Mouse (Mus musculus): ENCODE data around the gene Bcl2l1.
A peak's percentile ranks its signal among the peaks of the same experiment; 100 is the strongest.

Bcl2l1 gene

DNA sequence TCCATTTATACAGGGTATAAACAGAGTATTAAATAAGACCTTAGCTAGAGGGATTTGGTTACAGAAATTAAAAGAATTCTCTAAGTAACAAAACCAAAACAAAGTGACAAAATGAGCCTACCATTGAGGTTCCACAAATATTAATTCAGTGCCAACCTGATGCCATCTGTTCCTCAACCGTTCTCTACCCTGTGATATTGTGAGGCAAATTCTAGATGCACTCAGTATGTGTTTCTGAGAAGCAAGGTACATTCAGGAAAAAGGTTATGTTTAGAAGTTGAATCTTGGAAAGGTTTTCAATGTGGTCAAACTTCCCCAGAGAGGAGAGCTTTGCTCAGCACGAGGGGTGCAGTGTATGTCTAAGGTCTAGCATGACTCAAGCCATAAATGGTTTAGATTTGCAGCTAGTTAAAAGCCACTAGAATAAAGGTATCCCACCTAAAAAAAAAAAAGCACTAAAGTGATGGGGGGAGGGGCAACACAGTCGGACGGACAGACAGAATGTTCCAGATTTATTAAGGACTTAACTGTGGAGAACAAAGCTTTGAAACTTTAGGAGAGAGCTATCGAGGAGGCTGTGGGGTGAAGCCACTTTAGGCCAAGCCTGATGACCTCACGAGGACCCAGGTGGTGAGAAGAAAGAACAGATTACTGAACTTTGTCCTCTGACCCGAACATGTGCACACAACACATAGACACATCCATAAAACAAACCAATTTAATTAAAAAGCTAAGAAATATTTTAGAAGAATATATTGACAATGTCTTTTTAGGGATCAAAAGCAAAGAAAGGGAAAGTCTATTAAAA, 31.4 kb downstream of the Bcl2l1 start:
- DNase-seq = no peak

DNA sequence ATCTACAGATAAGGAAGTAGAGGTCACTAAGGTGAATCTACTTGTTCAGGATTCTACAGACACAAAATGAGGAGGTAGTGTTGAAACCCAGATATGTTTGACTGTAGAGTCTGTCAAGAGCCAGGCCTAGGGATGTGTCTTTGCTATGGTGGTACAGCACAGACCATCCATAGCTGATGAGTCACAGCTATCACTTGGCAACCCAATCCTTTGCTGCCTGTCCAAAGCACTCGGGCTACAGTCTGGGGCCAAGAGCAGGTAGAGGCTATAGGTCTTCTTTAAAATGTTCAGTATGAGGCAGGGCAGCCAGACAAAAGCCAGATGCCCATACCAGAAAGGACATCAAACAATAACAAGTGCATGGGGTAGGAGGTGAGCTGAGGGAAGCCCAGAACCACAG, 33.9 kb downstream of the Bcl2l1 start:
- DNase-seq = no peak

DNA sequence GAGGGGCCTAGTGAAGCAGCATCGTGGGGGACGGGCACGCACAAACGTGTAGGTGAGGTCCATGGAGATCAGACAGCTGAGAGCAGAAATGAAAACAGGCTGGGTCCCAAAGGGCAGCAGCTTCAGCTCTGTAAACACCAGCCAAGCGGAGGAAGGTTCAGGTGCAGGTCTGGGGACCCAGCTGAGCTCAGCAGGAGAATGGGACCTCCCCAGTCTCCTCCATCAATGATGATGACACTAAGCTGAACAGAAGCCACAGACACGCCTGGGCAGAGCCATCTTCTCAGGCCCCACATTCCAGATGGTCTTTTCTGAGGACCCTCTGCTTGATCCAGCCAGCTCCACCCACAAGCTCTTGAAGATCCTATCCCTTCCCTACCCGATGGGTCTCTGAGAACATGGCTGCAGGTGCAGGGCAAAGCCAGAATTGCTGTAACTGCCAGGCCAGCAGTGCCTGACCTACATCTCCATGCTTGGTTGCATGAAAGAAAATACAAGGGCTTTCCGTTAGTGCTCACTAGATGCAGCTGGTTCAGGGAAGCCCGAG, 37.2 kb downstream of the Bcl2l1 start:
- peak; percentile 77 for DNase-seq

DNA sequence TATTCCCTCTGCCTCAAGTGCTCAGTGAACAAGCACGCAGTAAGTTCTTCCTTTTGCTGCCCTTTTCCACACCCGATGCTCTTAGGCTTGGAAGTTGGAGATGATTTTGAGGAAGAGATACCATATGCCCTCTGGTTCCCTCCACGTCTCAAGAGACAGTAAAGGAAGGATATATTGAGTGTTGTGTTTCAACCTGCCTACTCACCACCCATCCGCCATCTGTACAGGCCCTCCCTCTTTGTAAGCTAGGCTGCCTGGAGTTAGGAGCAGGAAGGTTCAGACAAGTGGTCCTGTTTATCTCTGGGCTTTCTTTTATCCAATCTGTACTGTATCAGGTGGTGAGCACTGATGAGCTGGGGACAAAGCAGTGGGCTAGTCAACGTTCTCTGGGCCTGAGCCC, 38.1 kb downstream of the Bcl2l1 start:
- no peak for DNase-seq

DNA sequence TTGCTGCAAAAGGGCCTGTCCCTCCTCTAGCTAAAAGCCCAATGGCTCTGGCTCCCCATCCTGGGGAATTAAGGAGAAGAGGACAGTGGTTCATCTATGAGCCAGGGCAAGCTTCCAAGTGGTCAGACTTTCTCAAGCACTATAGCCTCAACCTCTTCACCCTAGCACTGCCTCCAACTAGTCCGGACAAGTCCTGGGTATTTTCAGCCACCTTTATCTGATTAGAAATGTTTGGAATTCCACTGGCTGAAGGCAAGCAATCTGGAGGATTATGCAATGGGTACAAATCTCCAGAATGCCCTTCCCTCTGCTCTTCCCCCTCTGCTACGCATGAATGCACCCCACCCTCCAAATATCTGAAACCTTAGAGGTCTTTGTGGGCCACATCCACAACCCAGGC, 39.1 kb downstream of the Bcl2l1 start:
- DNase-seq = no peak

DNA sequence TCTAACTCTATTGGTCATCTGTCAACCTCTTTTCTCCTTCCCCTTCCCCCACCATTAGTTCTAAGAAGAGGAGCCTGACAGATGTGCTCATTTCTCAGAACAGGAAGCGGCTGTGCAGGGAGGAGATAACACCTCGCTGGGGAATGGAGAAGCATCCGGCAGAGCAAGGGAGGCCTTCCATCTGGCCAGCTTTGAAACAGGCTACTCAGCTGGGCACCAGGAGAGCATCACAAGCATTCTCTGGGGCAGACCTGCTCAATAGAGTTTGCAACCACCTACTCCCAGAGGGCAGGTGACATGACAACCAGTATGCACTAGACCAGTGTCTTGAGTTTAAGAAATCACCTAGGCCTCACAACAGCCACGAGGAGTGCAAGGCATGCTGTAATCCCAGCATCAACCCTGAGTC, 41.9 kb downstream of the Bcl2l1 start:
- no peak for DNase-seq

DNA sequence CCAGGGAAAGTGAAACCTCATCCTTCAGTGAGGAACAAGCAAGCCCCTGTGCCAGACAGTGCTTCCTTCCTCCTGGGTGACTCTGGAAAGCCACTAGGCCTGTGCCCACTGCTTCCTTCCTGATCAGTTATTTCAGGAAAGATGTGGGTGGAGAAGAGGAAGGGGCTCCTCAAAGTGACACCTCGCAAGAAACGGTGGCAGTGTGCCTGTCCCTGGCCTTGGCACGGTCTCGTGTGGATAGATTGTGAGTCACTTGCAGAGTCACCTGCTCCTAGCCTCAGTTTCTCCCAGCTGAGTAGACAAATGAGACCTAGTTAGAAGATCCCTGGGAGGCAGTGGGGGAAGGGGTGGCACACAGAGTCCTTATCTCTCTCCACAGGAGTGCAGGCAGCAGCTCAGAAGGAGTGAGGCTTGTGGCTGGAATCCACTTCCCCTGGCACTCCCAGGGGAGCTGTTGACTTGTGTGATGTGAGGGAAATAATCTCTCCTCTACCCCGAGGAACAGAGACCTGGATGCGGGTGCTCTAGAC, 42.6 kb downstream of the Bcl2l1 start:
- DNase-seq = no peak

DNA sequence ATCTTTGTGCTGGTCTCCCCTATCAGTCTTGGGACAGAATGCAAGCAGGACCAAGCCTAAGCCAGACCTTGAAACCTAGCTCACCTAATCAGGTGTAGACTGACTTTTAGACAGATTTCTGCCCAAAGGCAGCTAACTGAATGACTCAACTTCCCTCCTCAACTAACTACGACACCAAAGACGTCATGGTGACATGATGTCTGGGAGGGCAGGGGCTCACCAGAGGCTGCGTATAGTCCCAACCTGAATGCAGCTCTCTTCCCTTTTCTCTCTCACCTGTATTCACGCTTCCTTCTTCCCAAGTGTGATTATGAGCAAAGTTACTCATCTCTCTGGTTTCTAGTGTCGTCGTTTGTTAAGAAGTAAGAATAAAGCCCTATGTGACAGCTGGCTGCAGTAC, 44.0 kb downstream of the Bcl2l1 start:
- no peak for DNase-seq

DNA sequence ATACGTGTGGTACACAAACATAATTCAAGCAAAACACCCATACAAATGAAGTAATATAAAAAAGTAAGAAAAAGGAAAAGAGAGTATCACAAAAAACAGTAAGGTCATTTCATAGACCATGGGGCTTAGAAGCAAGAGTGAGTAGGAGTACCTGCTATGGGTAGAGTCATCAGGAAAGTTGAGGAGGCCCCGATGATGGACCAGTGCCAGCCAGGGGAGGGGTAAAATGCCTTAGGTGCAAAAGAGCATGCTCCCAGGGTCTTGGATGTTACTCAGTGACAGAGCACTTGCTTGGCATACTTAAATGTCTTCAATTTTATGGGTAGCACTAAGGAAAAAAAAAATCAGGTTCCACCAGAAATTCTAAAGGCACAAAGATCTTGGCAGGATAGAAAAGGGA, 44.4 kb downstream of the Bcl2l1 start:
- DNase-seq = no peak

DNA sequence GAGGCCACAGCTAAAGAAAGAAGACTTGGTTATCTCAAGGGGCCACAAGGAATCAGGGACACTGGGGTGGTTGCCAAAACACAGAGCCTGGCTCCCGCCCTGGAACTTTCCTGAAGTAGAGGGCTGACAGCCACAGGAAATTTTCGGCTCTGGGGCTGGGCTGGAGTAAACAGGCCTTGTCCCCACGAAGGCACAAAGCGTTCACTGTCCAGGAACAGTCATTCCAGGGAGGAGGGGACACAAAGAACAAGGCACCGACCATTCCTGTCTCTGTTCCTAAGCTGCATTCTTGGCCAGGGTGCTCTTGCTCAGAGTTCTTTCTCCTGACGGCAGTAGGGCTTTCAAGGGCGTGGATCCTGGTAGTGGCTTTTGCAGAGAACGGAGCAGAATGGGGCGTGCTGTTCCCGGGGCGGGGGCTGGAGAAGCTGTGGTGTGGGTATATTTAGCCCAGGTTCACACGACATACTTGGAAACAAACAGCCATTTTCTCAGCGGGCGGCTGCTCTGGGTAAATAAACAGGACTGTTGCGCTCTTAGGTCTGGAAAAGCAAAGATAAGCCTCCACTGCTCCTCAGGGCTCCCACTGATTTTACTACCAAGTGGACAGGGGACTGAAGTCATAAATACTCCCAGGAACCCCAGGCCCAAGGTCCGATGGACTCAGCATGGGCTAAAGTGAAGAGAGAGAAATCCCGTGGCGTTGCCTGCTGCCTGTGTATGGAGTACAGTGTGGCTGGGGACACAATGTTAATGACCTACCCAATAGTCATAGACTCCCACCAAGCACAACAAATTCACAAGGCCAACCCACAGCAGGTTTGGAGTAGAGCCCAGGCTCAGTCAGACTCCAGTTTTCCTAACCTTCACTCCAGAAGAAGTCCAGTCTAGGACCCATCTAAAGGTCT, 45.8 kb downstream of the Bcl2l1 start:
- no peak for DNase-seq

DNA sequence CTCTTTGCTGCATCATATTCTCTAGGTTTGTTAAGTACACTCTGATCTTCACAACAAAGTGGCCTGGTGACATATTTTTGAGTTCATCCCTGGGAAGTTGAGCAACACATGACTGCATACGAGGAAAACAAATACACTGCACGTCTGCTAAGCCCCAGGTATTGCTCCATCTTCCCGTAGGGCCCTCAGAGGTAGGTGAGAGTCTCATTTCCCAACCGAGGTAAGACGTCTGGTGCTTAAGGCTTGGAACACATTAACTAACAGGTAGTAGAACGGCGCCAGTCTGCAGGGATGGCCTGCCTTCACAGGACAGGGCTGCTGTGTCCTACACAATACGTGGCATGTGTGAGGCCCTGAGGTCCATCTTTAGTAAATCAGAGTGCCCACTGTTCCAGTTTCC, 46.9 kb downstream of the Bcl2l1 start:
- no peak for DNase-seq

DNA sequence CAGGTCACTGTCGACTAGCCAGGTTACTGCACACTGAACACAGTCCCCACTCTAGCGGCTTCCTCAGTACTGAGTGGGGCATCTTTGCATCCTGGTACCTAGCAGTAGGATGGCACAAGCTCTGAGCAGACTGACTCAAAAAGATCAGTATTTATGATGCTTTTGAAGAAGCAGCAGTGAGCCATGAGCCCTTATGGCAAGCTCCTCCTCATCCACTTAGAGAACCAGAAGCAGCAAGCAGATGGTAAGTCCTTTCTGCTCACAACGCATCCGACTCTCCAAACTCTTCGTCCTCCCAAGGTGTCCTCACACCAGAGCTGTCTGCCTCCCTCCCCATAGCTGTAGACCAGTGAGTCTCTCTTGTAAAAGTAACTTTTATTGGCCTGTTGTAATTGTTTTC, 48.3 kb downstream of the Bcl2l1 start:
- no peak for DNase-seq

DNA sequence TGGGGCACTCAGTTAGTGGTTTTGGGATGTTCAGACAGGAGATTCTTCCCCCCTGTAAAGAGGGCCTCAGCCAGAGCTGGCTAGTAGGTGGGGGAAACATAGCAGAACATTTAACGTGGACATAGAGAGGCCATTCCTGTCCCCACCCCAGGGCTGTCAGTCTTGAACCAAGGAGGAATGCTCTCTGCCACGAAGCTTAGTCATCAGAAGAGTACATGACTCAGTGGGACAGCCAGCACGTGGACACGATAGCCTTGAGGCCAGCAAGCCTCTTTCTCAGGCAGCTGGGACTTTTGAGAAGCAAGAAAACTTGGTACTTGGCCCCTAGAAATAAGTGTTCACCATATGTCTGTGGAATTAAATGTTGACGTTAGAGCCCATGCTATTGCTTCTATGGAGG, 48.9 kb downstream of the Bcl2l1 start:
- DNase-seq = no peak

DNA sequence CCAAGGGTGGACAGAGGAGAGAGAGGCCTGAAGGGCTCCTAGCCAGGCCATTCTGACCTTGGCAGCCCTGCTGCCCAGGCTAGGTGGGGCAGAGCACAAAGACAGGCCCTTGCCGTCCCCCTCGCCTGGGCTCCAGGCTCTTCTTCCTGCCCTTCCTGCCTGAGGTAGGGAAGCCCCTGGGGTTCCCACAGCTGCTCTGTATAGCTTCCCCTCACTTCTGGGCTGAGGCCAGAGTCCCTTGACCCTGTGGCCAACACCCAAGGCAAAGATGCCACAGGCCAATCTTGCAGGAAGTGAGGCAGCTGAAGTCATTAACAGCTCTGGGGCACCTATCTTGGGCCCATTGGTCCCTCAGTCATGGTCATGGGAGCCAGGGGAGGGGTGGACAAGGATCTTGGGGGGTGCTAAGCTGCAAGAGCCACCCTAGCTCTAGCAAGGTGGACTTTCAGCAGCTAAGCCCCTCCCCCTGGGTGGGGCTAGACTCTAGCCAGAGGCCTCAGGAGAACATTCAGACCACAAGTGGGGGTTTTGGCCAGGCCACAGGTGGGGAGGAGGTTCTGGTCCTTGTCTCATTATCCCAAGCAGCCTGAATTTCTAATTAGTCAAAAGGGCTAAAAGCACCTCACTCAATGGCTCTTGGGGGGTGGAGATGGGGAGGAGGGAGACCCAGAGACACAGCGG, 50.4 kb downstream of the Bcl2l1 start:
- DNase-seq = no peak

DNA sequence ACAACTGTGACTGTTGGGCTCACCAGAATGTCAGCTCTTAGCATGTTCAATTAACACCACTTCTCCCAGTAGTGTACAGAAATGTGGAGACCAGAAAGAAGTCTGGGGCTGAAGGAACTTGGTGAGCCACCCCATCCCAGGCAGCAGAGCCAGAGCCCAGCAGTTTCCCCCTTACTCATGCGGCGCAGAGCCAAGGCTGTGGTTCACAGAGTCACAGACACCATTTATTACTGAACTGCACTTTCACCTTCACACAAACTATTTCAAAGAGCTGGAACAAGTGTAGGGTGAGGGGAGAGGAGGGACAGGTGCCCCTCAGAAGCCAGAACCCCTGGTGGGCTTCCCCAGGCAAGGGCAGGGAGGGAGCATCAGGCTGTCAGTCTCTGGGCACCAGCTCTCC, 51.1 kb downstream of the Bcl2l1 start:
- no peak for DNase-seq

DNA sequence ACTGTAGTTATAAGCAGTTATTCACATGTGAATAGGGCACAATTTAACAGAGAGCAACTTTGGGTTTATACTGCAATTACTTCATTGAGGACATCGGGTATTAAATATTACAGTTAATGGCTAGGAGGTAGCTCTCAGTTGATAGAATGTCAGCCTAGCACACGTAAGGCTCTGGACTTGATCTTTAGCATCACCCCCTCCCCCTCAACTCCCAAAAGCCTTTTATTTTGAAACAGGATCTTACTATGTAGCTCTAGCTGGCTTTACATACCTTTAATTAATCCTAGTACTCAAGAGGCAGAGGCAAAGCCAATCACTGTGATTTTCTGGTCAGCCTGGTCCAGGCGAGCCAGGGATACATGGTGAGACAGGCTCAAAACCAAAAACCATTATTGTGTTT, 54.4 kb downstream of the Bcl2l1 start:
- DNase-seq = no peak

DNA sequence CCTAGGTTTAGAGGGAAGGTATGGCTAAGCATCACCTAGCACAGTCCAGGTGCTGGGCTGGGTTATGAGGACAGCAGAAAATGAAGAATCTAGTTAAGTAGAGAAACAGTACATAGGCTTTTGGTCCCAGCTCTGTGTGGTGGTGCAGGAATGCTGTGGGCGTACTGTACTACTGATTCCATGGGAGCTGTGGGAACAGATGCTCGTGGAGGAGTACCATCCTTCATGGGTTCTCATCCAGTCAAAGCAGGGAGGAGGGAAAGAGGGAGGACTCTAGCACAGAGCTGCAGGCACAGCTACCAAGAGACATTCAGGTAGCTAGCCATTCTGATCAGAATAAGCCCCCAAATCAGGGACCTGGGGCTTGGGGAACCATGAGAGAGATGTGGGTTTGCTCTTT, 55.1 kb downstream of the Bcl2l1 start:
- no peak for DNase-seq

DNA sequence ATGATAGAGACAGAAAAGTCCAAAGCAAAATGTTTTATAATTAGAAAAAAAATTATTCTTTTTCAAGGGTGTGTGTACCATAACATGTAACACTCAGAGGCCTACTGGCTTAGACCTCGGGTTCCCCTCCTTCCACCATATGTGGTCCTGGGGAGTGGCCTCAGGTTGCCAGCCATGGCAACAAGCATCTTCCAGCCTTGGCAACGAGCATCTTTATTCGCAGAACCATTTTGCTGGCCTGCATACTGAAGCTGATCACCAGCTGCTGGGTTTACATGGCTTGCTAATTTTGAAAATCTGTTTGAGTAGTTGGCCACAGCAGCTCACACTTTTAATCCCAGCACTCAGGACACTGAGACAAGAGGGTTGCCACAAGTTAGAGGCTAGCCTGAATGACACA, 55.5 kb downstream of the Bcl2l1 start:
- no peak for DNase-seq

DNA sequence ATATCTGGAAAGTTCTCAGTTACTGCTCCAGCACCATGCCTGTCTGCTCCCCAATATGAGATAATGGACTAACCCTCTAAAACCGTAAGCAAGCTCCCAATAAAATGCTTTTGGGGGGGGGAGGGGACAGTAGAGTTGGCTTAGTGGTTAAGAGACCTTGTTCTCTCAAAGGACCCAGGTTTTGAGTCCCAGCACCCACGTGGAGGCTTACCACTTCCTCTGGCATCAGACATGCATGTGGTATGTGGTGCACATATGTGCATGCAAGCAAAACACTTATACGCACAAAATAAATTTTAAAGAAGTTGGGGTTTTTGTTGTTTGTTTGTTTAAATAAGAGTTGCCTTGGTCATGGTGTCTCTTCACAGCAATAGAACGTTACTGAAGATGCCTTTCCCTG, 56.2 kb downstream of the Bcl2l1 start:
- no peak for DNase-seq

DNA sequence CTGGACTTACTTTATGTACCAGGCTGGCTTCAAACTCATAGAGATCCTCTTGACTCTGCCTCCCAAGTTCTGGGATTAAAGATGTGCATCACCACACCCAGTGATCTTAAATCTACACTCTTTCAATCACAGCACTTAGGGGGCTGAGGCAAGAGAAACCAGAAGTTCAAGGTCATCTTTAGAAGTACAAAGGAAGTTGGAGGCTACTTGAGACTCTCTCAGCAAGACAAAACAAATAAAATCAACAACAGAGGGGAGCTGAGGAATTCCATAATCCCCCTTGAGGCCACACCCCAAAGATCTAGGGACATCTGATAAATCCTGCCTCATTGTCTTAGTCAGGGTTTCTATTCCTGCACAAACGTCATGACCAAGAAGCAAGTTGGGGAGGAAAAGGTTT, 59.3 kb downstream of the Bcl2l1 start:
- DNase-seq = no peak

DNA sequence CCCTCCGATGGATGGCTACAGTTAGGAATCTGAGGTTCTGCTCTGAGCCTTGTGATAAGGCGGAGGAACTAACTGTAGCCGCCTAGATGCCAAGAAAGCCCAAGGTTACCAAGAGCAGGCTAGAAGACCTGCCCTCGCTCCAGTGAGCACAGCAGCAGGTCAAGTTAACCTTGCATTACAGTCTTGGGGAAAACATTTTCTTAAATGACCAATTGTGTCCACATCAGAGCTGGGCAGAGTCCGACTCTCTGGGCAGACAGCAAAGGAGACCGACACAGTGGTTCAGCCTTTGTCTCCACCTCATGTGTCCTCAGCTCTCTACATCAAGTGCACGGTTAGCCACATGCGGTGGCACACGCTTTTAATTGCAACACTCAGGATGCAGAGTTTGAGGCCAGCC, 60.0 kb downstream of the Bcl2l1 start:
- no peak for DNase-seq

DNA sequence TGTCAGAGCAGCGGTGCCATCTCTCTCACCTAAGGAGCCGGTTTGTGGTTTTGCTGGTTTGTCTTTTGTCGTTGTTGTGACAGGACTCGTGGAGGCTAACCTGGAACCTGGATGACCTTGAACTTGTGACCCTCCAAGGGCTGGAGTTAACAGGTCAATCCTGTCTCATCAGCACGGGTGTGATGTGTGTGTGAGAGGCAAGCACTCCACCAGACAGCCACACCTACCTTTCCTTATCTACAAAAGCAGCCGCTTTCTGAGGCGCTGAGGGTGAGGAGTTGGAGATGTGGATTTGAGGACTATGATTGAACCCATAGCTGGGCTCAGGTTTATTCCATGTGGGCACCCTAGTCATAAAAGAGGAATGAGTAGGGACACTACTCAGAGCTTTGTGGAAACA, 61.9 kb downstream of the Bcl2l1 start:
- no peak for DNase-seq

DNA sequence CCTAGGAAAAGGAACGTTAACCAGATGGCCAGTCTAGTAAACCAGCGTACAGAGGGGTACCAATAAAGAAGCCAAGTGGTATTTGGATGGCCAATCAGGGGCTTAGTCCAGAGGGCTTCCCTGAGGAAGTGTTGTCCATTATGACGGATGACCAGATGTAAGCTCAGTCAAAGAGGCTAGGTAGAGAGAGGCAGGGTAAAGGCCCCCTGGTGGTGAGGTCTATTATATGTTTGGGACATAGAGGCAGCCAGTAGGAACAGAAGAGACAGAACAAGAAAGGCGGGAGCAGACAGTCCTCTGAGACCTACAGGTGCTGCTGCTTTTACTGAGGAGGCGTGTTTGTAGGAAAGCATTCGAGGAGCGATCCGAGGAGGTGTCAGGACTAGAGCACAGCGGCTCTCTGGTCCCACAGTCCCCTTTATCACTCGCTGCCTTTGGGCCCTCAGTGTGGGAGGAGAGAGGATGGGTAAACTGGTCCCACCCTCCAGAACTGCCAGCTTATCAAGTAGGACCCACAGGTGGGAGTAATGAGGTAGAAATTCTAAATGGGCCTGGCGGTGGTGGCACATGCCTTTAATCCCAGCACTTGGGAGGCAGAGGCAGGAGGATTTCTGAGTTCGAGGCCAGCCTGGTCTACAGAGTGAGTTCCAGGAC, 63.8 kb downstream of the Bcl2l1 start:
- peak; percentile 75 for DNase-seq

Measured in retina, postnatal 1 day (tissue).